Mouse (Mus musculus) olfactory bulb, adult 2 months (tissue): Measurements from ENCODE around the gene Vsx1.

Experiments
- CTCF ChIP-seq: fragments of 200-500 bp; IDR thresholded peaks from 2 replicates; pipeline ENCODE4 v1.5.1; 2012; ENCODE audit warnings: low read depth, mild to moderate bottlenecking, low read length, moderate library complexity; ENCODE audit not compliant: insufficient read depth
- POLR2A ChIP-seq: fragments of 200-500 bp; IDR thresholded peaks from 2 replicates; pipeline ENCODE4 v1.6.1; 2012; ENCODE audit warnings: mild to moderate bottlenecking, low read depth, low read length, moderate library complexity; ENCODE audit not compliant: insufficient read depth

GRCm38 (mm10) chr2:150681581-150681980 lies 7.6 kb downstream of the Vsx1 start:
- TF ChIP-seq CTCF (no peak), POLR2A (no peak)
